Mouse (Mus musculus): ENCODE data around the gene Pibf1. TPM values are rescaled to one million over a fixed set of nuclear protein-coding genes. Genes with fewer than 3 reads are reported as not detected.

Pibf1 gene
- polyA plus RNA-seq, 1 experiment: 17.0 TPM

GRCm38 (mm10) chr14:99106671-99107070 lies 7.4 kb downstream of the Pibf1 start:
- H3K4me1 ChIP-seq (ENCODE audit: control insufficient read depth, insufficient read depth, low read length): no peaks in the 10 kb centered on the region
- no peak overlapping the region for H3K4me3 ChIP-seq (ENCODE audit: insufficient read depth, low read length)
- TF ChIP-seq CTCF (IDR thresholded peaks at IDR 0.05; ENCODE audit: borderline replicate concordance, insufficient read depth, low read length) (no peak), POLR2A (IDR thresholded peaks at IDR 0.05; ENCODE audit: low read depth, low read length) (no peak)
- no peak overlapping the region for H3K27ac ChIP-seq (ENCODE audit: insufficient read depth, low read length)

GRCm38 (mm10) chr14:99107631-99108187 lies 8.5 kb downstream of the Pibf1 start:
- Histone ChIP-seq H3K27ac (ENCODE audit: insufficient read depth, low read length) (no peak overlapping the region), H3K4me3 (ENCODE audit: insufficient read depth, low read length) (no peak overlapping the region), H3K4me1 (ENCODE audit: control insufficient read depth, insufficient read depth, low read length) (no peaks in the 10 kb centered on the region)
- TF ChIP-seq CTCF (IDR thresholded peaks at IDR 0.05; ENCODE audit: borderline replicate concordance, insufficient read depth, low read length) (no peak), POLR2A (IDR thresholded peaks at IDR 0.05; ENCODE audit: low read depth, low read length) (no peak)

- no peak overlapping the region for H3K4me3 ChIP-seq (ENCODE audit: insufficient read depth, low read length)
- H3K4me1 ChIP-seq (ENCODE audit: control insufficient read depth, insufficient read depth, low read length): no peaks in the 10 kb centered on the region
- TF ChIP-seq POLR2A (IDR thresholded peaks at IDR 0.05; ENCODE audit: low read depth, low read length): no peak
- no peak for TF ChIP-seq CTCF (IDR thresholded peaks at IDR 0.05; ENCODE audit: borderline replicate concordance, insufficient read depth, low read length)
- no peak overlapping the region for H3K27ac ChIP-seq (ENCODE audit: insufficient read depth, low read length)
Observed at GRCm38 (mm10) chr14:99108762-99109161, 9.5 kb downstream of the Pibf1 start.

GRCm38 (mm10) chr14:99117576-99117975 lies 18.4 kb downstream of the Pibf1 start:
- no peak overlapping the region for H3K4me3 ChIP-seq (ENCODE audit: insufficient read depth, low read length)
- no peaks in the 10 kb centered on the region for H3K4me1 ChIP-seq (ENCODE audit: control insufficient read depth, insufficient read depth, low read length)
- H3K27ac ChIP-seq (ENCODE audit: insufficient read depth, low read length): no peak overlapping the region
- TF ChIP-seq POLR2A (IDR thresholded peaks at IDR 0.05; ENCODE audit: low read depth, low read length): no peak
- TF ChIP-seq CTCF (IDR thresholded peaks at IDR 0.05; ENCODE audit: borderline replicate concordance, insufficient read depth, low read length): no peak

GRCm38 (mm10) chr14:99121584-99122339 lies 22.5 kb downstream of the Pibf1 start:
- H3K4me3 ChIP-seq (ENCODE audit: insufficient read depth, low read length): no peak overlapping the region
- TF ChIP-seq CTCF (IDR thresholded peaks at IDR 0.05; ENCODE audit: borderline replicate concordance, insufficient read depth, low read length) (no peak), POLR2A (IDR thresholded peaks at IDR 0.05; ENCODE audit: low read depth, low read length) (no peak)
- H3K27ac ChIP-seq (ENCODE audit: insufficient read depth, low read length): no peak overlapping the region
- H3K4me1 ChIP-seq (ENCODE audit: control insufficient read depth, insufficient read depth, low read length): no peaks in the 10 kb centered on the region

- H3K27ac ChIP-seq (ENCODE audit: insufficient read depth, low read length): no peak overlapping the region
- TF ChIP-seq CTCF (IDR thresholded peaks at IDR 0.05; ENCODE audit: borderline replicate concordance, insufficient read depth, low read length): no peak
- no peak for TF ChIP-seq POLR2A (IDR thresholded peaks at IDR 0.05; ENCODE audit: low read depth, low read length)
- H3K4me3 ChIP-seq (ENCODE audit: insufficient read depth, low read length): no peak overlapping the region
- H3K4me1 ChIP-seq (ENCODE audit: control insufficient read depth, insufficient read depth, low read length): no peaks in the 10 kb centered on the region
Observed at GRCm38 (mm10) chr14:99124076-99124475, 24.9 kb downstream of the Pibf1 start.

GRCm38 (mm10) chr14:99126713-99127112 lies 27.5 kb downstream of the Pibf1 start:
- H3K4me3 ChIP-seq (ENCODE audit: insufficient read depth, low read length): no peak overlapping the region

GRCm38 (mm10) chr14:99127509-99127908 lies 28.3 kb downstream of the Pibf1 start:
- no peak for TF ChIP-seq POLR2A (IDR thresholded peaks at IDR 0.05; ENCODE audit: low read depth, low read length)
- no peak for TF ChIP-seq CTCF (IDR thresholded peaks at IDR 0.05; ENCODE audit: borderline replicate concordance, insufficient read depth, low read length)
- Histone ChIP-seq H3K27ac (ENCODE audit: insufficient read depth, low read length) (no peak overlapping the region), H3K4me3 (ENCODE audit: insufficient read depth, low read length) (no peak overlapping the region), H3K4me1 (ENCODE audit: control insufficient read depth, insufficient read depth, low read length) (no peaks in the 10 kb centered on the region)

More at GRCm38 (mm10) chr14:99126713-99127112, 27.5 kb downstream of the Pibf1 start:
- no peak for TF ChIP-seq CTCF (IDR thresholded peaks at IDR 0.05; ENCODE audit: borderline replicate concordance, insufficient read depth, low read length)
- TF ChIP-seq POLR2A (IDR thresholded peaks at IDR 0.05; ENCODE audit: low read depth, low read length): no peak
- Histone ChIP-seq H3K27ac (ENCODE audit: insufficient read depth, low read length) (no peak overlapping the region), H3K4me1 (ENCODE audit: control insufficient read depth, insufficient read depth, low read length) (no peaks in the 10 kb centered on the region)

- no peak overlapping the region for H3K27ac ChIP-seq (ENCODE audit: insufficient read depth, low read length)
- no peaks in the 10 kb centered on the region for H3K4me1 ChIP-seq (ENCODE audit: control insufficient read depth, insufficient read depth, low read length)
- no peak overlapping the region for H3K4me3 ChIP-seq (ENCODE audit: insufficient read depth, low read length)
- TF ChIP-seq CTCF (IDR thresholded peaks at IDR 0.05; ENCODE audit: borderline replicate concordance, insufficient read depth, low read length) (no peak), POLR2A (IDR thresholded peaks at IDR 0.05; ENCODE audit: low read depth, low read length) (no peak)
Observed at GRCm38 (mm10) chr14:99129050-99129449, 29.8 kb downstream of the Pibf1 start.

GRCm38 (mm10) chr14:99134048-99134447 lies 34.8 kb downstream of the Pibf1 start:
- TF ChIP-seq POLR2A (IDR thresholded peaks at IDR 0.05; ENCODE audit: low read depth, low read length) (no peak), CTCF (IDR thresholded peaks at IDR 0.05; ENCODE audit: borderline replicate concordance, insufficient read depth, low read length) (no peak)
- peaks cover 2% of the 10 kb centered on the region; the same call in 1 of the 2 replicates for H3K4me1 ChIP-seq (ENCODE audit: control insufficient read depth, insufficient read depth, low read length)
- H3K4me3 ChIP-seq (ENCODE audit: insufficient read depth, low read length): no peak overlapping the region
- no peak overlapping the region for H3K27ac ChIP-seq (ENCODE audit: insufficient read depth, low read length)

Data from embryonic fibroblast, embryonic 13.5 days (primary cell).